Mouse (Mus musculus) G1E-ER4 (cell line): ENCODE data around the gene Atp2a3. TPM values are rescaled to one million over a fixed set of nuclear protein-coding genes. Genes with fewer than 3 reads are reported as not detected.

Experiments used
- GATA1 ChIP-seq: IDR thresholded peaks from one replicate; pipeline ENCODE4 v1.8.0; 2012; ENCODE audit warnings: low read length, inconsistent platforms
- polyA plus RNA-seq: library from polyadenylated mRNA; stranded (reverse); fragments of >175 nt; gene quantifications from 2 replicates; pipeline ENCODE4 v1.2.3, GENCODE M21; 2012

Gene Atp2a3
- polyA plus RNA-seq, 1 experiment: 13.9 TPM

- TF ChIP-seq GATA1: no peak
Observed at GRCm38 (mm10) chr11:72986745-72987144, 25.8 kb downstream of the Atp2a3 start.

- TF ChIP-seq GATA1: no peak
Observed at GRCm38 (mm10) chr11:72987234-72987633, 26.3 kb downstream of the Atp2a3 start.

GRCm38 (mm10) chr11:72987807-72988206, 26.8 kb downstream of the Atp2a3 start:
- TF ChIP-seq GATA1: no peak

GRCm38 (mm10) chr11:72989044-72989443, 28.1 kb downstream of the Atp2a3 start:
- no peak for TF ChIP-seq GATA1

- TF ChIP-seq GATA1: no peak
Observed at GRCm38 (mm10) chr11:72990688-72991087, 29.7 kb downstream of the Atp2a3 start.

- TF ChIP-seq GATA1: no peak
Observed at GRCm38 (mm10) chr11:72991961-72992360, 31.0 kb downstream of the Atp2a3 start.

- no peak for TF ChIP-seq GATA1
Observed at GRCm38 (mm10) chr11:72996346-72996745, 35.4 kb downstream of the Atp2a3 start.

GRCm38 (mm10) chr11:72996781-72997180, 35.8 kb downstream of the Atp2a3 start:
- no peak for TF ChIP-seq GATA1

GRCm38 (mm10) chr11:72997529-72998326, 36.8 kb downstream of the Atp2a3 start:
- TF ChIP-seq GATA1: no peak

- no peak for TF ChIP-seq GATA1
Observed at GRCm38 (mm10) chr11:72998771-72999170, 37.8 kb downstream of the Atp2a3 start, which contains the start of gene P2rx1. P2rx1 (plus strand) TSS chr11:72999103.

- no peak for TF ChIP-seq GATA1
Observed at GRCm38 (mm10) chr11:73001029-73001428, 40.1 kb downstream of the Atp2a3 start.

GRCm38 (mm10) chr11:73006377-73006776, 45.4 kb downstream of the Atp2a3 start:
- no peak for TF ChIP-seq GATA1

- no peak for TF ChIP-seq GATA1
Observed at GRCm38 (mm10) chr11:73007113-73007512, 46.1 kb downstream of the Atp2a3 start.

- TF ChIP-seq GATA1: no peak
Observed at GRCm38 (mm10) chr11:73007698-73008481, 46.9 kb downstream of the Atp2a3 start.

GRCm38 (mm10) chr11:73008826-73009225, 47.9 kb downstream of the Atp2a3 start:
- TF ChIP-seq GATA1: no peak

GRCm38 (mm10) chr11:73009531-73010274, 48.7 kb downstream of the Atp2a3 start:
- TF ChIP-seq GATA1: no peak

GRCm38 (mm10) chr11:73013981-73014380, 53.0 kb downstream of the Atp2a3 start:
- no peak for TF ChIP-seq GATA1
